Mouse (Mus musculus) left cerebral cortex, adult 8-10 months (tissue): ENCODE data around the gene Prdm8. TPM values are rescaled to one million over a fixed set of nuclear protein-coding genes. Genes with fewer than 3 reads are reported as not detected.

ENCODE experiments used
- DNase-seq, 2 experiments: peaks; one replicate each; pipeline ENCODE4 v3.0.0; 2022; ENCODE audit warnings: low spot score in 2 of 2
- total RNA-seq, 4 experiments: library from RNA; stranded (reverse); gene quantifications; 2 replicates each; pipeline ENCODE4 v1.2.4; 2022

Prdm8 gene
- total RNA-seq, 4 experiments from 2014 or later: 18.7 to 25.6 (median 20.5) TPM

GRCm38 (mm10) chr5:98184281-98184910 lies 17.4 kb downstream of the Prdm8 start:
- DNase-seq: no peak

- DNase-seq: peak; percentile 56 to 63
Measured at GRCm38 (mm10) chr5:98184971-98185805, 18.2 kb downstream of the Prdm8 start.

GRCm38 (mm10) chr5:98185806-98186751 lies 19.1 kb downstream of the Prdm8 start:
- no peak for DNase-seq

- no peak for DNase-seq
Measured at GRCm38 (mm10) chr5:98189181-98190180, 22.5 kb downstream of the Prdm8 start.

GRCm38 (mm10) chr5:98192295-98192983 lies 25.4 kb downstream of the Prdm8 start:
- DNase-seq: no peak

GRCm38 (mm10) chr5:98194959-98195358 lies 28.0 kb downstream of the Prdm8 start:
- DNase-seq: no peak

GRCm38 (mm10) chr5:98198412-98199218 lies 31.6 kb downstream of the Prdm8 start:
- DNase-seq: no peak

- no peak for DNase-seq
Measured at GRCm38 (mm10) chr5:98199219-98199552, 32.2 kb downstream of the Prdm8 start.

GRCm38 (mm10) chr5:98201606-98202005 lies 34.6 kb downstream of the Prdm8 start:
- no peak for DNase-seq

GRCm38 (mm10) chr5:98202996-98203395 lies 36.0 kb downstream of the Prdm8 start:
- DNase-seq: no peak

- no peak for DNase-seq
Measured at GRCm38 (mm10) chr5:98212501-98212900, 45.5 kb downstream of the Prdm8 start.

GRCm38 (mm10) chr5:98221956-98222355 lies 55.0 kb downstream of the Prdm8 start:
- no peak for DNase-seq

GRCm38 (mm10) chr5:98226710-98227109 lies 59.7 kb downstream of the Prdm8 start:
- DNase-seq: no peak

- DNase-seq: no peak
Measured at GRCm38 (mm10) chr5:98229456-98229855, 62.5 kb downstream of the Prdm8 start.

GRCm38 (mm10) chr5:98238466-98238865 lies 71.5 kb downstream of the Prdm8 start:
- no peak for DNase-seq
